Mouse (Mus musculus): ENCODE results near the gene Lhfpl2.

Lhfpl2 gene

GRCm38 (mm10) chr13:94172533-94173310, 115.1 kb downstream of the Lhfpl2 start:
- intact Hi-C loops (cut with DNase I): no loop called here

GRCm38 (mm10) chr13:94173633-94174576, 116.3 kb downstream of the Lhfpl2 start:
- intact Hi-C loops (cut with DNase I): no loop called here

GRCm38 (mm10) chr13:94174577-94175279, 117.1 kb downstream of the Lhfpl2 start:
- intact Hi-C loops (cut with DNase I): no loop called here

GRCm38 (mm10) chr13:94175379-94176050, 117.9 kb downstream of the Lhfpl2 start:
- intact Hi-C loops (cut with DNase I): no loop called here

GRCm38 (mm10) chr13:94177148-94177547, 119.6 kb downstream of the Lhfpl2 start:
- intact Hi-C loops (cut with DNase I): no loop called here

GRCm38 (mm10) chr13:94178401-94179040, 120.9 kb downstream of the Lhfpl2 start:
- intact Hi-C loops (cut with DNase I): no loop called here

GRCm38 (mm10) chr13:94180477-94181420, 123.2 kb downstream of the Lhfpl2 start:
- intact Hi-C loops (cut with DNase I): no loop called here

GRCm38 (mm10) chr13:94182026-94182425, 124.4 kb downstream of the Lhfpl2 start:
- intact Hi-C loops (cut with DNase I): no loop called here

- intact Hi-C loops (cut with DNase I): no loop called here
Measured at GRCm38 (mm10) chr13:94183372-94184021, 125.9 kb downstream of the Lhfpl2 start.

- intact Hi-C loops (cut with DNase I): no loop called here
Measured at GRCm38 (mm10) chr13:94184726-94185456, 127.3 kb downstream of the Lhfpl2 start.

- intact Hi-C loops (cut with DNase I): no loop called here
Measured at GRCm38 (mm10) chr13:94185631-94186030, 128.0 kb downstream of the Lhfpl2 start.

GRCm38 (mm10) chr13:94188200-94189086, 130.8 kb downstream of the Lhfpl2 start:
- intact Hi-C loops (cut with DNase I): no loop called here

GRCm38 (mm10) chr13:94190386-94190785, 132.8 kb downstream of the Lhfpl2 start:
- intact Hi-C loops (cut with DNase I): no loop called here

- intact Hi-C loops (cut with DNase I): no loop called here
Measured at GRCm38 (mm10) chr13:94193227-94193626, 135.6 kb downstream of the Lhfpl2 start.

- intact Hi-C loops (cut with DNase I): no loop called here
Measured at GRCm38 (mm10) chr13:94198616-94199015, 141.0 kb downstream of the Lhfpl2 start.

GRCm38 (mm10) chr13:94199829-94200228, 142.2 kb downstream of the Lhfpl2 start:
- intact Hi-C loops (cut with DNase I): loop anchor here (10.0 kb wide), 1 partner anchor 125 kb away; no protein-coding TSS in a partner anchor

GRCm38 (mm10) chr13:94205234-94205633, 147.6 kb downstream of the Lhfpl2 start:
- intact Hi-C loops (cut with DNase I): loop anchor here (2.0 to 10.0 kb wide), 3 partner anchors 62 to 413 kb away; no protein-coding TSS in a partner anchor
